Mouse (Mus musculus) liver, embryonic 13.5 days (tissue): ENCODE measurements around the gene Clcn2. TPM values are rescaled to one million over a fixed set of nuclear protein-coding genes. Genes with fewer than 3 reads are reported as not detected.

Experiments
- ATAC-seq: fragments of 200-750 bp; cut with Nextera tagmentation; 2 replicates; pipeline ENCODE4 v1.8.0; 2017; ENCODE audit warnings: low read depth, mild to moderate bottlenecking, moderate number of reproducible peaks, moderate library complexity
- DNase-seq: peaks from one replicate; pipeline ENCODE4 v3.0.0; 2022
- H3K27ac ChIP-seq: fragments of 300-500 bp; sonication (generic); 2 replicates; pipeline ENCODE4 v1.5.1; 2015; ENCODE audit warnings: moderate library complexity, mild to moderate bottlenecking, inconsistent platforms
- H3K27me3 ChIP-seq: fragments of 300-500 bp; sonication (generic); 2 replicates; pipeline ENCODE4 v1.6.1; 2015; ENCODE audit warnings: mild to moderate bottlenecking, inconsistent platforms
- H3K36me3 ChIP-seq: fragments of 300-500 bp; sonication (generic); 2 replicates; pipeline ENCODE4 v1.6.1; 2015; ENCODE audit warnings: mild to moderate bottlenecking, inconsistent platforms
- H3K4me1 ChIP-seq: fragments of 300-500 bp; sonication (generic); replicated peaks from 2 replicates; pipeline ENCODE4 v1.6.1; 2015; ENCODE audit warnings: inconsistent platforms
- H3K4me2 ChIP-seq: fragments of 300-500 bp; sonication (generic); 2 replicates; pipeline ENCODE4 v1.6.1; 2015; ENCODE audit warnings: inconsistent platforms, mild to moderate bottlenecking, moderate library complexity
- H3K4me3 ChIP-seq: fragments of 300-500 bp; sonication (generic); replicated peaks from 2 replicates; pipeline ENCODE4 v1.5.1; 2015; ENCODE audit warnings: mild to moderate bottlenecking, inconsistent platforms
- H3K9ac ChIP-seq: fragments of 300-500 bp; sonication (generic); 2 replicates; pipeline ENCODE4 v1.6.1; 2015; ENCODE audit warnings: mild to moderate bottlenecking, inconsistent platforms
- H3K9me3 ChIP-seq: fragments of 300-500 bp; sonication (generic); replicated peaks from 2 replicates; pipeline ENCODE4 v1.6.1; 2016; ENCODE audit warnings: inconsistent platforms
- WGBS: fragments of 180-500 bp; shearing (Covaris S2); methylation state at CpG from one replicate; pipeline ENCODE4 v1.1.7; 2015; ENCODE audit not compliant: insufficient replicate concordance; 5-methylcytosine and 5-hydroxymethylcytosine counted together
- polyA plus RNA-seq: library from polyadenylated mRNA; unstranded; fragments of >200 nt; fragmentation: Nextera tagmentation; extraction: Ambion mirVana; gene quantifications from 2 replicates; pipeline ENCODE4 v1.2.1, GENCODE M21; 2015

Gene Clcn2
- polyA plus RNA-seq, 1 experiment from 2014 or later = 7.6 TPM

DNA sequence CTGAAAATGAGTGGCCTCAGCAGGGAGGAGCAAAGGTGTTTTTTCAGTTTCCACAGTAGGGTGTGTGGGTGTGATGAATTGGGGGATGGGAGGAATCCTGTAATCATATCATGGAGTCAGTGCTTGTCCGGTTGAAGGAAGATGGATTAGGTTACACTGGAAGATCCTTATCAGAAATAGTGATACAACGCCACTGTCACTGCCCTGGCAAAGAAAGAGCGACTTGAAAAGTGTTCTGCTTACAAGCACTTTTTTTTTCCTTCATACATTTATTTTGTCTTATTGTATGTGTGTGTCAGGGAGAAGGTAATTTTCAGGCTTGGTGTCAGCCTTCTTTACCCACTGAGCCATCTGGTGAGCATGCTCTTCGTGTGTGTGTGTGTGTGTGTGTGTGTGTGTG, 5.2 kb upstream of the Clcn2 start:
- H3K4me1 ChIP-seq = peaks cover 24% of the 10 kb centered on the region
- no peak for DNase-seq

DNA sequence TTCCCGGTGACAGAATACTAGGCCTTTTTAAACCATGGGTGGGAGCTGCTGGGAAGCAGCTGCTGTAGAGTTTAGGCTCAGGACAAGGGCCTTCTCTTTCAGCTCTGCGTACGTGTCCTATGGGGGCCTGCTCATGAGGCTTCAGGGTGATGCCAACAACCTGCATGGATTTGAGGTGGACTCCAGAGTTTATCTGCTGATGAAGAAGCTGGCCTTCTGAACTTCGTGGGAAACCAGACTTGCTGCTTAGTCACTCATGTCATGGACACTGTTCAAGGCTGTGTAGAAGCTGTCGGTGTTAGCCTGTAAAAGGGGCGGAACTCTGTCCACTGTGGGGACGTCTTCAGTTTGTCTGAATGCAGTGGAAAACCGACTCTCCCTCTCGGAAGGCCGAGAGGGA, 4.3 kb upstream of the Clcn2 start:
- Histone ChIP-seq H3K9ac (no peak overlapping the region), H3K4me1 (peaks cover 30% of the 10 kb centered on the region), H3K4me3 (no peak overlapping the region), H3K36me3 (peaks cover 32% of the 10 kb centered on the region), H3K27ac (no peak overlapping the region), H3K27me3 (no peaks in the 10 kb centered on the region), H3K9me3 (no peaks in the 10 kb centered on the region), H3K4me2 (no peak overlapping the region)
- DNase-seq (no peak), ATAC-seq (no peak)
- 79% methylated on average over 10 of the region's 10 CpGs for WGBS

More for the DNA sequence above, 5.2 kb upstream of the Clcn2 start:
- Histone ChIP-seq H3K4me3 (no peak overlapping the region), H3K4me2 (no peak overlapping the region), H3K27me3 (no peaks in the 10 kb centered on the region), H3K9ac (no peak overlapping the region), H3K36me3 (peaks cover 32% of the 10 kb centered on the region), H3K9me3 (no peaks in the 10 kb centered on the region), H3K27ac (no peak overlapping the region)
- ATAC-seq = no peak
- 66% methylated on average over 4 of the region's 4 CpGs for WGBS

DNA sequence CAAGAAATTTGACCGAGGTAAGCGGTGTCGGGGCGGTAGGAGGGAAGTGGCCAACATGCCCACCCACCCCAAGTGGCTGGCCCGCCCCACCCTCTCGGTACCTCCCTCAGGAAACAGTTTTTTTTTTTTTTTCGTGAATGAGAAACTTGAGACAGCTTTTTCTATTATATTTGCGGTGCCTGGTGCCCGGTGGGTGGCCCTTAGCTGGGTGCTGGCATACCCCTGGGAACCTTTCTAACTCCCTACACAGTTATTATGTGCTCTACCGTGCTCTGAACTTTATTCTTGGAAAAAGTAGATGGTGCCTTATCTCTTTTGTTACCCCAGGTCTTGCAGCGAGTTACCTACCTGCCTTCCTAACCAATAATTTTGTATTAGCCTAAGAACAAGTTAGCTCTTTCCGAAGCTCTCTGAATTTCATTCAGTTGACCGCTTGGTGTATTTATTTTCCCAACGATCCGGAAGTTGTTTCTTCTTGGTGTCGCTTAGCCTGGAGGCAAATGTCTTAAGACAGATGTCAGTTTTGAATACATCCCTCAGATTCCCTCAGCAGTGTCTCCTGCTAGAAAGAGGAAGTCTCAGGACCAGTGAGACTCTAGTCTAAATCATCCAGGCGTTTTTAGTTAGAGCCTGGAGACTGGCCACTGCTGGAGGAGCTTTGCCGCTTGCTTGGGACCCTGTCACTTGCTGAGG, 578 bp upstream of the Clcn2 start:
- Histone ChIP-seq H3K4me1 (peaks cover 55% of the 10 kb centered on the region), H3K4me3 (peak overlapping the region; percentile 83), H3K9me3 (no peaks in the 10 kb centered on the region), H3K4me2 (peak overlapping the region; percentile 98), H3K27me3 (no peaks in the 10 kb centered on the region), H3K27ac (peak overlapping the region; percentile 93), H3K9ac (peak overlapping the region; percentile 76), H3K36me3 (peaks cover 32% of the 10 kb centered on the region)
- WGBS = 3% methylated on average over 18 of the region's 18 CpGs
- DNase-seq = no peak
- ATAC-seq = peak; percentile 24

DNA sequence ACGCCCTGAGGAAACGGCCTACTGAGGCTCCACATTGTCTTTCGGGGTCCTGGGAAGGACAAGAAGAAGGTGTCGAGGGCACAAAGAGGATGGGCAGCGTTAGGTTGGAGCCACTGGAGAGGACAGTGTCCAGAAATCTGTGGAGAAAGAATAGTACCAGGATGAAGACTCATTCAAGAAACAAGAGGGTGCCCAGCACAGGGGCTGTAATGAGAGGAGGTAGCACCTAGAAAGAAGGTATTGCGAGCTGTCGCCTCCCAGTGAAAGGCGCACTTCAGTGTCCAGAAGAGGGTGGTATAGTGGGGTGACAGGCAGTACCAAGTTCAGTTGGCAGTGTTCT, 735 bp downstream of the Clcn2 start:
- peak overlapping the region; percentile 83 for H3K4me3 ChIP-seq
- no peak for DNase-seq
- peaks cover 68% of the 10 kb centered on the region for H3K4me1 ChIP-seq
- H3K27ac ChIP-seq = peak overlapping the region; percentile 93
- H3K36me3 ChIP-seq = peaks cover 33% of the 10 kb centered on the region
- peak overlapping the region; percentile 98 for H3K4me2 ChIP-seq
- H3K9ac ChIP-seq = peak overlapping the region; percentile 90
- WGBS = 2% methylated on average over 8 of the region's 8 CpGs
- H3K27me3 ChIP-seq = no peaks in the 10 kb centered on the region
- no peaks in the 10 kb centered on the region for H3K9me3 ChIP-seq
- ATAC-seq = peak; percentile 8

DNA sequence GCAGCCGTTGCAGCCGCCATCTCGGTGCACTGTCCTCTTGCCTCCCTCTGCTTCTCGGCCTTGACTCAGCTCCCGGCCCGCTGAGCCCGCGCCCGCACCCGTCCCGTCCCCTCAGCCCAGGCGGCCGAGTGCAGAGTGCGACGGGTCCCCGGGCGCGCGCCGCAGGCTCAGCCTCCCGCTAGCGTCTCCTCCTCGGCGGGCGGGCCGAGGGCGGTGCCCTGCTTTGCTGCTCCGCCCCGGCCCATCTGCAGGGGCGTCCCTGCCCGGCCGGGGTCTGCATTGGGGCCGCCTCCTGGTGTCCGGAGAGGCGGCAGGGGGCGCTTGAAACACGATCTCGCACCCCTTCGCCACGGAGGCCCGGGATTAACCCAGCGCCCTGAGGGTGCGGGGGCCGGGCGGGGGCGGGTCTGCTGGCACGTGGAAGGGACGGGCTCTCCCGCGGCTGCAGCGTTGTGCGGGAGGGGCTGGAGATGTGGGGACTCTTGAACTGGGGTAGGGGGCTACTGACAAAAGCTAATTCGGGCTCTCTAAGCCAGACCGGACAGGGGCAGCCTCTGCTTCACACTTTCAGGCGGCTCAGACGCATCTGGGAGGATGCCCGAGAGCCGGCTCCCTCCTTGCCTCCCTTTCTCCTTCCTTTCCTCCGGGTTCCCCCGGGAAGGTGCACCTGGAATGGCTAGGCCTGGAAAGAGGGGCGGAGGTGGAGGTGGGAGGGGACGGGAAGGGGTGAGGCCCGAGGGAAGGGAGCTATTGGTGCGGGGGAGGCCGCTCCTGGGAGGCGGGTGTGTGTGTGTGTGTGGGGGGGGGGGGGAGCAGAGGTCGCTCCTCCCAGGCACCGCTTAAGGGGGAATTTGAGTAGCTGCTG, 1.3 kb downstream of the Clcn2 start:
- peak overlapping the region; percentile 83 for H3K4me3 ChIP-seq
- peak overlapping the region; percentile 98 for H3K4me2 ChIP-seq
- H3K27me3 ChIP-seq = no peaks in the 10 kb centered on the region
- H3K9me3 ChIP-seq = no peaks in the 10 kb centered on the region
- peaks cover 33% of the 10 kb centered on the region for H3K36me3 ChIP-seq
- WGBS = under 1% methylated on average over 59 of the region's 68 CpGs
- peak overlapping the region; percentile 90 for H3K9ac ChIP-seq
- peaks cover 74% of the 10 kb centered on the region for H3K4me1 ChIP-seq
- peak; percentile 79 for DNase-seq
- H3K27ac ChIP-seq = peak overlapping the region; percentile 93
- ATAC-seq = peak; percentile 65

- Histone ChIP-seq H3K9ac (peak overlapping the region; percentile 90), H3K9me3 (no peaks in the 10 kb centered on the region), H3K4me3 (peak overlapping the region; percentile 83), H3K4me2 (peak overlapping the region; percentile 98), H3K36me3 (peaks cover 34% of the 10 kb centered on the region), H3K27ac (peak overlapping the region; percentile 93), H3K27me3 (no peaks in the 10 kb centered on the region), H3K4me1 (peaks cover 80% of the 10 kb centered on the region)
- DNase-seq (no peak), ATAC-seq (no peak)
- 4% methylated on average over 12 of the region's 12 CpGs for WGBS
These were observed 2.0 kb downstream of the Clcn2 start for GRCm38 (mm10) chr16:20715566-20715965.

DNA sequence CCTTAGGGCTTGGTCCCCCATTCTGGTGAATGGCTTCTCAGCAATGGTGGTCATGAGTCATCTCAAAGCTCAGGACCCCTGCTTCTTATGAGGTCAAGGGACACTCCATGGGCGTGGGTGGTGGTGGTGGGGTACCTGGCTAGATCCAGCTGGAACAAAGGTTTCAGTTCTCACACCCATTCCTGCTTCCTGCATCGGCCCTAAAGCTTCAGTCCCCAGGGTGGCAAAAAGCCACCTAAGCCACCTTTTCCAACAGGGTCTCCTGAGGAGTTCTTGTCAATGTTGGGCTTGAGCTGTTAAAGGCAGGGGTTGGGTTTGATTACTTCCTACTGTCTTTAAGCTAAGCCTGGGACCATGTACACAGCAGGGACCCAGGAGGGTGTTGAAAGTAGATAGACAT, 2.4 kb downstream of the Clcn2 start:
- ATAC-seq (no peak), DNase-seq (no peak)
- peak overlapping the region; percentile 98 for H3K4me2 ChIP-seq
- peaks cover 84% of the 10 kb centered on the region for H3K4me1 ChIP-seq
- no peaks in the 10 kb centered on the region for H3K9me3 ChIP-seq
- H3K27me3 ChIP-seq = no peaks in the 10 kb centered on the region
- peak overlapping the region; percentile 83 for H3K4me3 ChIP-seq
- peak overlapping the region; percentile 90 for H3K9ac ChIP-seq
- peaks cover 34% of the 10 kb centered on the region for H3K36me3 ChIP-seq
- H3K27ac ChIP-seq = peak overlapping the region; percentile 93
- 57% methylated on average over 2 of the region's 2 CpGs for WGBS

GRCm38 (mm10) chr16:20714307-20715080, 3.1 kb downstream of the Clcn2 start:
- H3K27me3 ChIP-seq = no peaks in the 10 kb centered on the region
- WGBS = 53% methylated on average over 11 of the region's 11 CpGs
- ATAC-seq = no peak
- peaks cover 34% of the 10 kb centered on the region for H3K36me3 ChIP-seq
- peak overlapping the region; percentile 98 for H3K4me2 ChIP-seq
- peaks cover 87% of the 10 kb centered on the region for H3K4me1 ChIP-seq
- DNase-seq = no peak
- H3K9me3 ChIP-seq = no peaks in the 10 kb centered on the region
- peak overlapping the region; percentile 83 for H3K4me3 ChIP-seq
- peak overlapping the region; percentile 93 for H3K27ac ChIP-seq
- H3K9ac ChIP-seq = peak overlapping the region; percentile 90

- Histone ChIP-seq H3K27ac (peak overlapping the region; percentile 93), H3K27me3 (no peaks in the 10 kb centered on the region), H3K4me1 (peaks cover 93% of the 10 kb centered on the region), H3K9me3 (no peaks in the 10 kb centered on the region), H3K4me3 (peak overlapping the region; percentile 83), H3K9ac (peak overlapping the region; percentile 90), H3K4me2 (peak overlapping the region; percentile 98), H3K36me3 (peaks cover 49% of the 10 kb centered on the region)
- 25% methylated on average over 7 of the region's 7 CpGs for WGBS
- peak; percentile 68 for DNase-seq
- ATAC-seq = peak; percentile 32
These were observed 4.7 kb downstream of the Clcn2 start for GRCm38 (mm10) chr16:20712889-20713288.

- H3K36me3 ChIP-seq = peaks cover 56% of the 10 kb centered on the region
- H3K4me3 ChIP-seq = 0 out of 2 replicates have a peak overlapping the region, but pooled peaks have one; percentile 83
- H3K9me3 ChIP-seq = no peaks in the 10 kb centered on the region
- H3K27me3 ChIP-seq = no peaks in the 10 kb centered on the region
- peaks cover 98% of the 10 kb centered on the region for H3K4me1 ChIP-seq
- 81% methylated on average over 9 of the region's 9 CpGs for WGBS
- peak overlapping the region; percentile 98 for H3K4me2 ChIP-seq
- peak overlapping the region; percentile 93; the same call in 1 of the 2 replicates for H3K27ac ChIP-seq
- peak overlapping the region; percentile 90 for H3K9ac ChIP-seq
- DNase-seq (no peak), ATAC-seq (no peak)
These were observed 5.4 kb downstream of the Clcn2 start for GRCm38 (mm10) chr16:20712190-20712589.

GRCm38 (mm10) chr16:20710810-20711209, 6.7 kb downstream of the Clcn2 start:
- Histone ChIP-seq H3K4me1 (peaks cover 99% of the 10 kb centered on the region), H3K4me3 (no peak overlapping the region), H3K27ac (peak overlapping the region; percentile 93), H3K36me3 (peaks cover 60% of the 10 kb centered on the region), H3K9me3 (no peaks in the 10 kb centered on the region), H3K4me2 (no peak overlapping the region), H3K27me3 (no peaks in the 10 kb centered on the region), H3K9ac (peak overlapping the region; percentile 22; the same call in 1 of the 2 replicates)
- DNase-seq = no peak
- 55% methylated on average over 4 of the region's 4 CpGs for WGBS
- ATAC-seq = no peak
